Mouse (Mus musculus): ENCODE data around the gene Slc9a3r2.
"Not testable (repeated sequence)": the region's sequence is repeated elsewhere in the genome, so short reads cannot be mapped to it uniquely, and the experiment has no call there.

The Slc9a3r2 gene

DNA sequence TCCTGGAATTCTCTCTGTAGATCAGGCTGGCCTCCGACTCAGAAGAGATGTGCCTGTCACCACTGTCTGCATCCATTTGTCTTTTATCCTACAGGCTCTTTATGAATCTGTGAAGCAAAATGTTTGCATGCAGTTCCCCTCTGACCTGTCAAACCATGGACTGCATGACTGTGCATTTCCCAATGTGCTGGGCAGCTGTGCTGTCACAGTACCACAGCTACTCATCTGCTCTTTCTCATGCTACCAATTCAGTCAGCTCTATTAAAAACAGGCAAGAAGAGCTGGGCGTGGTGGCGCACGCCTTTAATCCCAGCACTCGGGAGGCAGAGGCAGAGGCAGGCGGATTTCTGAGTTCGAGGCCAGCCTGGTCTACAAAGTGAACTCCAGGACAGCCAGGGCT, 16.9 kb upstream of the Slc9a3r2 start:
- DNase-seq (ENCODE audit: low spot score) = not testable (repeated sequence)

DNA sequence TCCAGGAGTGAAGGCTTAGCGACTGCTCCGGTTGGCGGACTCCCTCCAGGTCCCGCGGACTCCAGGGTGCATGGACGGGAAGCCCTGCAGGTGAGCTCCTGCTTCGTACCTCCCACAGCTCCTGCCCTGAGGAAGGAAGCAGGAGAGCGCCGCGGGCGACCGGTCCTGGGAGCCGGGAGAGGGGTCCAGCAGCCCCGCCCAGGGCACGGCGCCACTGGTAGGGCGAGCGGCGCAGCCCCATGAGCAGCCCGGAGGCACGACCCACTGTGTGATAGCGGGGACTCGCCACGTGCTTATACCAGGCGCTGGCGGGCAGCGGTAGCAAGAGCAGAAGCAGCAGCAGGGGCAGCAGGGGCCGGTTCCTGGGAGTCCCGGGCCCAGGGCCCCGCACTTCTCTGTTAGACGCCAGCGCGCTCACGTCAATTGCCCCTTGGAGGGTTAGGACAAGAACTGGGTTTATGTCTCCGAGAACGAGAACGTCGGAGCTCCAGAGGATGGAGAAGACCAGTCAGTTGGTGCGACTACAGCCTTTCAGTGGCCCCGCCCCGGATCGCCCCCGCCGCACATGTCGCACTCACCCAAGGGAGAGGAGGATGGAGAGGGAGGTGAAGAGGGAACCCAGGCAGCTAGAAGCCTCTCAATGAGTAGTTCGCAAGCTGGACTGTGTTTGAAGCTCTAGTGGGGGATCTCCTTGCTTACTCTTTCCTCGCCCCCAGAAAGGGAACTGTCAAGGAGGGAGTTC, 8.1 kb upstream of the Slc9a3r2 start, which contains the start of gene Npw:
TSS of gene Npw (minus strand) at position 441 of the 742 bp plus-strand sequence.
- DNase-seq (ENCODE audit: low spot score) = no peak

DNA sequence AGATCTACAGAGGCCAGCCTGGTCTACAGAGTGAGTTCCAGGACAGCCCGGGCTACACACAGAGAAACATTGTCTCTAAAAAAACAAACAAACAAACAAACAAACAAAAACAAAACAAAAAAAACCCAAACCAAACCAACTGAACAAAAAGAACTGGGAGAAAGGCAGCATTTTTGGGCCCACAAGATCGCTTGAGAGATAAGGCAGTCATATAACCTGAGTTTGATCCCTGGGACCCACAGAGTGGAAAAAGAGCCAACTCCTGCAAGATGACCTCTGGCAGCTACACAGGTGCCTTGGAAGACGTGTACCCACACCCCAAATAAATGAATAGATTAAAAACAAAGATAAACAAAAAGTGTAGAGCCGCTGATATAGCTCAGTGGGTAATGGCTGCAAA, 4.8 kb upstream of the Slc9a3r2 start:
- no peak for DNase-seq (ENCODE audit: low spot score)

DNA sequence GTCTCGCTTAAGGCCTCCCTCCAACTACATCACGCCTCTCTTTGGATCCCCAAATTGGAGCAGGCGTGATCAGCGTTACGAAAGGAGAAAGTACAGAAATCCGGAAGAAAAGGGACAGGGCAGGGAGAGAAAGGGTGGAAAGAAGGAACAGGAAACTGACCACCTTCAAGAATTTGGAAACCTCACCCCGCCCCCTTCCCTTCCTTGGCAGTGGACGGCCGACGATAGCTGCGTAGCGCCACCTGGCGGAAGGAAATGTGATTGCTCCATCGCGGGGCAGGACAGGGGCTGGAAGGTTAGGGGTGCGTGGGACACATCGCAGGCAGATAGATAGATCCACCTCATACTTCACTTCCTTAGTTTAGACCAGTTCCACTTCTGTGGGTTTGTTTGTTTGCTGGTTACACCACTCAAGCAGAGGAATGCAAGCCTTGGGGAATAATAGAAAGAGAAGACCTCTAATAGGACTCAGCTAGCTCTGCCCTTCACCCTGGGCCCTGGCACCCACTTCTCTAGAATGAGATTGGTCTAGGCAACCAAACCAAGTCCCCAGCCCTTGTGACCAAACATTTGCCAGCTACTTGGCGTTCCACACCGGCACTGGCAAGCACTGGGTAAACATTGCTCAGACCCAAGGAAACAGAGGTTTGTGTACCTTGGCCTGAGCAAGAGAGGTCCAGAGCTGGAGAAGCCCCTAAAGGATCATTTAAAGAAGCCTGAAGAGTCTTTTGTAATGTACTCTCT, 4.0 kb upstream of the Slc9a3r2 start:
- peak; percentile 75 for DNase-seq (ENCODE audit: low spot score)

DNA sequence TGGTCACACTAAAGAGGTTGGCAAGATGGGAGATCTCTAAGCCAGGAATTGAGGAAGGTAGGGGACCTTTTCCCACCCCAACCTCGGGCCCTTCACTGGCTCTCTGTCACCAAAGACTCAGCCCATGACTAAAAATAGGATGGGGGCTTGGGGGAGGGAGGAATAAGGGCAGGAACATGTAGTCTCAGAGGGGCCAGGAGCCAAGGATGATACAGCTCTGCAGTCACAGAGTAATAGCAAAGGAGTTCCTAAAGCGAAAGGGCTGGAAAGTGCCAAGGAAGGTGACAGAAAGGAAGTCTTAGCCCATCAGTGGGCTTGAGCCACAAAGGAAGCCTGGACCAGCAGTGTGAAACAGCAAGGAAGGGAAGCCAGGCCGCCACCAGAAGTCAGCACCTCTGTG, 1.7 kb upstream of the Slc9a3r2 start:
- DNase-seq (ENCODE audit: low spot score) = no peak

DNA sequence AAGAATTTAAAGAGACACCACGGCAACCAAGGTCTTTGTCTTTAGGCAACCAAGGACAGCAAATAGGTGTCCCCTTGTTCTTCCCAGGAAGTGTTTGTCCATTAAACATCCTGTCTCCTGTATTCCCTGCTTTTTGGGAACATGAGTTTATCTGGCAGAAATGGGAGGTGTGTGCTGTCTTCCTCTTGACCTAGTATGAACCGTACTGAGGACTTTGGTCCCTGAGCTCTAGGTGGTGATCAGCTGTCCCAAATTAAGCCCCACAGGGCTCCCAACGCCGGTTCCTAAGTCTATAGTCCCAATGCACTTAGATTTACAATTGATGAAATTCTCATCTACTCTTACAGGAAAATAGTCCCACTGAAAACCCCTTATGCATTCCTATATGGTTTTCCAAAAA, 639 bp upstream of the Slc9a3r2 start:
- DNase-seq (ENCODE audit: low spot score) = no peak

DNA sequence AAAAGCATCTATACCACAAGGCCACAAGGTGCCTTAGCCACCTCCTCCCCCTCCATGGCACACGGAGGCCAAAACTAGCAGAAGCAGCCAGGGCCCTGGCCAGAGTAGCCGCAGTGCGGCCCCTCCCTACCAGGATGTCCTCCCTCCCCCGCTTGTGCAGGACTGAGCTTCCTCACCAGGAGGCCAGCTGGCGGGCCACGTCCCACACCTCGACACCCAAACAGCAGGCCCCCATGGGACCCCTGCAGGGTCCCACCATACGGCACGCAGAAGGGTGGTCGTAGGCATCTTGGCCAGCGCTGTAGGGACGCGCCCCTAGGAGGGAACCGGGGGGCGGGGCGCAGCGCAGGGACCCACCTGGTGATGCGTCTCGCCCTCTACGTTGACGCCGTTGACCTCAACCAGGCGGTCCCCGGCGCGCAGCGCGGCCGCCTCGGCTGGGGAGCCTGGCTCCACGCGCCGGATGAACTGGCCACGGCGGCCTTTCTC, 502 bp downstream of the Slc9a3r2 start:
- peak; percentile 47 for DNase-seq (ENCODE audit: low spot score)

DNA sequence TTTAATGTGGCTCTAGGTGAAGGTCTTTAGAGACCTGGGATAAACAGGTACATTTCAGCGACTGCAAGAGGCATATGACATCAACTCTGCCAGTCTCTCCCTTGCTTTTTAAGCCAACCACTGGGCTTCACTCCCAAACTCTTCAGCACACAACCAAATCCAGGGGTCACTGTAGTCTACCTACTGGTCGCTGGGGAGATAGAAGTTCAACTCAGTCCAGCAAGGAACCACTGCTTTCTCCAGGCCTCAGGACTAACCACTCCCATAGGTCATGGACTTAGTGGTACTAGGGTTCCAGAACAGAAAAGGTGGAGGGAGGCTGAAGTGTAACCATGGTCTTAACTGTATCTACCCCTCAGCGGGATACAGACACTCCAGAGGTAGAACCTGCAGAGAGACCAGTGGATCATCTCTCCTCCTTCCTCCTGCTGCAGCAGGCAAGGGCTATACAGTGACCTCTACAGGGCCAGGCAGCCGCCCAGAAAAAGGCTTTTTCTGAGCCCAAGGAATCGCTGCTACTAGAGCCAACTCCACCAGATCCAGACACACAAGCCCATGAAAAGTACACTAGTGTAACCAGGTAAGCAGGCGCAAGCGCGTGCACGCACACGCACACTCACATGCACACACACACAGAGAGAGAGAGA, 1.3 kb downstream of the Slc9a3r2 start:
- no peak for DNase-seq (ENCODE audit: low spot score)

DNA sequence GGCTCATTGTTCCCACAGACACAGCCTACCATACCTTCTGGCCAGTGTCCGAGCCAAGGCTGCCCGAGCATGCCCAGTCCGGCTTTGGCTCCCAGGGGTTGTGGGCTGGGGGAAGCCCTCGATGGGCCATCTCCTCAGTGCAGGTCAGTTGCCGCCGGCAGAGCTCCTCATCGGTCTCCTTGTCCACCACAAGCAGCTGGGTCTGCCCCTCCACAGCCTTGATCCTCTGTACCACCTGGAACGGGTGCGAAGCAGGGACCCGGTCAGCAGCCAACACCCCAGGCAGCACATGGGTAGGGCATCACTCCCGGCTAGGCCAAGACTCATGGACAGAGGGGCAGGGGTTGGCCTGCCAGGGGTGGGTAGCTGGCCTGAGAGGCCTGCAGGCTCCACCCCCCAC, 2.6 kb downstream of the Slc9a3r2 start:
- DNase-seq (ENCODE audit: low spot score) = no peak

DNA sequence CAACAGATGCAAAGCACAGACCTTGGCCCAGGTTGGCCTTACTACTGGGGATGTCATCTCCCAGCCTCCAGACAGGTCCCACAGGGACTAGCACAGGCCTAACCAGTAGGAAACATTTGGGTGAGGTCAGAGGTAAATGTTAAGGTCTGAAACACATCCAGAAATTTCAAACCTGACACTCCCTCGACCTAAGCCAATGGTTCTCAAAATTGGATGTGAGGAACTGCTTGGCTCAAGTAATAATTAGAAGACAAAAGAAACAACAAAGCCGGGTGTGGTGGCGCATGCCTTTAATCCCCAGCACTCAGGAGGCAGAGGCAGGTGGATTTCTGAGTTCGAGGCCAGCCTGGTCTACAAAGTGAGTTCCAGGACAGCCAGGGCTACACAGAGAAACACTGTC, 3.7 kb downstream of the Slc9a3r2 start:
- no peak for DNase-seq (ENCODE audit: low spot score)

DNA sequence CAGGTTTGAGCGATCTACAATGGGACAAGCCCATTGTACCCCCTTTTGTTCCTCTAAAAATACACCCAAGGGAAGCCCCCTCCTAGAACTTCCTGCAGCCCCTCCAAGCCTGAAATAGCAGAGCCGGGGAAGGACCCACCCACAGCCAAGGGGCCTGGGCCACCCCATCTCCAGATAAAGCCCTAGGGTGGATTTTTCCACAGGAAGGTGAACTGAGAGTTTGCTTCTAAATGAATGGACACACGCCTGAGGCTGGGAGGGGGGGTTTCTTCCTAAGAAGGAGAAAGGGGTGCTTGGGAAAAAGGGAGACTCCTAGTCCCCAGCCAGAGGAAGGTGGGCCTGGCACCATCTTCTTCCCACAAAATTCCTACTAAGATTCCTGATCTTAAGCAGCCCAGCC, 4.2 kb downstream of the Slc9a3r2 start:
- no peak for DNase-seq (ENCODE audit: low spot score)

DNA sequence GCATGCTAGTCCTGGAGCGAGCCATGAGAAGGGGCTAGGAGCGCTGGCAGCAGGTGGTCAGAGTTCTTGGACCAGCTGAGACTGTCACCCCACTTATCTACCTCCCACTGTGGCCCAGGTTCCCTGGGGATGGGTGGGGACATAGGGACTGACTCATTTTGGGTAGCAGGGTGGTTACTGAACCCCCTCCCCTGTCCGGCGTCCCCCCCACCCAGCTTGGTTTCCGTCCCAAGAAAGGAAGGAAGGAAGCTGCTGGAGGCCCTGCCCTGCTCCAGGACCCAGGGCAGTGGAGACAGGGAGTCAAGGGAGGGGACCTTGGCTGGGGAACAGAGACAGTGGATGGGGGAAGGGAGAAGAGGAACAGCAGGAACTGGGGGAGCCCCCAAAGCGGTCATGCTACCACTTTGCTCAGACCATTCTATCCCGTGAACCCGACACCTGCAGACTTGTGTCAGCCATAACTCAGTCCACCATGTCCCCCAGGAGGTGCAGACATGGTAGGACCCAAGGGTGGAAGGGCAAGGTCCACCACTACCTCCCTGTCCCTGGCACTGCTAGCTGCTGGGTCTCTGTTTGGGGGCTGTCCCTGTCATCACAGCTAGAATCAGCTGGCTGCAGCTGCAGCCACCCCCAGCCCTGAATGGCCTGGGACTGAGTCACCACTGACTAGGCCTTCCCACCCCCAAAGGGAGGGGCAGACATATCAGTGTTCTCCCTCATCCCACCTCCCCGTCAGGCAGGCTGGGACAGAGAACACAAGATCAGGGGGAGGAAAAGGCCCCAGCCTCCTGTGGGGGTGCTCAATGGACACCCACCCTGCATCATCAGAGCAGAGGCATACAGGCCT, 5.0 kb downstream of the Slc9a3r2 start:
- DNase-seq (ENCODE audit: low spot score) = no peak

DNA sequence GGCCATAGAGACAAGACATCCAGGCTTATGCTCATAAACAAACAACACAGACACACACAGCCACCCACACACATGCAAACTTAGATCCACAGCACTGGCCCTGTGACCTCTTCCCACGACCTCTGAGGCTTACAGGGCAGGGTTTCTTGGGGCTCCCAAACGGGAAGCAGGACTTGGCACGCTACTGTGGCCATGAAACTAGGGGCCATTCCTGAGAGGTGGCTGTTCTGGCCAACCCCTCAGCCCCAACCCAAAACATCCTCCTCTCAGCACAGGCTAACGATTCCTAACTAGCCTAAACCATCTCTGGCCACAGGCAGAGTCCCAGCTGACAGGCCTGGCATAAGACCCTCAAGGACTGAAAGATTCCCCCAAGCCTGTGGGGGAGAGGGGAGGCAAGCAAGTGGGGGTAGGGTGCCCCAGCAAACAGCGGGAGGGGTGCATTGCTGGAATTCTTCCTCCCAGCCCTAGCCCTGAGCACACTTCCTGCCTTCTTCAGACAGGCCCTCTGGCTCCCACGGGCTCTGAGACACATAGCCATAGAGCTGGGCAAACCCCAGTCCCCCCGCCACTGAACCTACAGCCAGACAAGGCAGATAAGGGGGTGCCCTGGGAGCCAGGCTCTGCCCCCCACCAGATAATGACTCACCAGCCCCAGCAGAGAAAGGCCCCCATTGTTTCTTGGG, 6.0 kb downstream of the Slc9a3r2 start:
- peak; percentile 52 for DNase-seq (ENCODE audit: low spot score)

DNA sequence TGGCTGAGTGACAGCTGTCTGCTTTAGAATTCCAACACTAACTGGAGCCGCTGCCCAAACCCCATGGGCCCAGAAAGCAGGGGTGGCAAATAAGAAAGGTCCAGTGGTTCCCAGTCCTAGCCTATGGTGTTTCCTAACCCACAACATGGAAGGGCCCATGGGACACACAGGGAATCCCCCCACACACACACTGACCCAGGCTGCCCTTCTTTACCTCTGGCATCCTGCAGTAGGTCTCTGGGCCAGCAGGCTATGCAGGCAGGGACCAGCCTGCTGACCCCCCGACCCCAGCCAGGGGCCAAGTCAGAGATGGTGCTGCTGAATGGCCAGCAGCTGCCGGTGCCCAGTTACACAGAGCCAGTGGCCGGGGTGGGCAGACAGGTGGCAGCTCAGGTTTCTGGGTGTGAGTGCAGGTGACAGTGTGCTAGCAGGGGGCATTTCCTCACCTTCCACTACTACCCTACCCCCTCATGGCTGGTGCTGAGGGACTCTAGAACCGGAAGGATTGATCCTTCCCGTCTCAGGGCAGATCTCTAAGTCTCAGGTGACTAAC, 7.3 kb downstream of the Slc9a3r2 start:
- DNase-seq (ENCODE audit: low spot score) = no peak

DNA sequence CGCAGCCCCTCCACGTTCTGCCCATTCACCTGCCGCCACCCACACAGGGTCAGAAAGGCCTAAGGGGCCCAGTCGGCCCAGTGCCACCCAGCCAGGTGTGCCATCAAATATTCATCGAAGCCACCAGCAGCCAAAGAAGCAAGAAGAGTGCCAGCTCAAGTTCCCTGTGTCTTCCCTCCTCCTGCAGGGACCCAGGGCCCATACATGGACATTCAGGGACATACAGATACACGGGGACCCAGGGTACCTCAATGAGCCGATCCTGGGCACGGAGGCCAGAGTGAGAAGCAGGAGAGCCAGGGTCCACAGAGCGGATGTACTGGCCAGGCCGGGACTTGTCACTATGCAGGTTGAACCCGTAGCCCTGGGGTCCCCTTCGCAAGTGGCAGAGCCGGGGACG, 8.2 kb downstream of the Slc9a3r2 start:
- DNase-seq (ENCODE audit: low spot score) = no peak

DNA sequence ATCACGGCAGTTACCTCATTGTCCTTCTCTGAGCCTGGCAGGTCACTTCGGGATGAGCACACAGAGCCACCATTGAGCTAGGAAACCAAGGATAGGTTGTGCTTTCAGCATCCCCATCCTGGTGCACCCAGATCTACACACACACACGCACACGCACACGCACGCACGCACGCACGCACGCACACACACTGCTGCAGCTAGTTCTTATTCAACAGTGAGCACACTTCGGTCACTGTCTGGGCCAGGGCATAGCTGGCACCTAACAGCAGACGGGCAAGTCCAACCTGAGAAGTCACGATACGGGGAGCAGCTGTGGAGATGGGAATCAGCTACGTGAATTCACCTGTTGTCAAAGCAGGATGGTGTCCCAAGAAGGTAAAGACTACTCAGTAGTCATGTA, 9.5 kb downstream of the Slc9a3r2 start:
- DNase-seq (ENCODE audit: low spot score) = no peak

DNA sequence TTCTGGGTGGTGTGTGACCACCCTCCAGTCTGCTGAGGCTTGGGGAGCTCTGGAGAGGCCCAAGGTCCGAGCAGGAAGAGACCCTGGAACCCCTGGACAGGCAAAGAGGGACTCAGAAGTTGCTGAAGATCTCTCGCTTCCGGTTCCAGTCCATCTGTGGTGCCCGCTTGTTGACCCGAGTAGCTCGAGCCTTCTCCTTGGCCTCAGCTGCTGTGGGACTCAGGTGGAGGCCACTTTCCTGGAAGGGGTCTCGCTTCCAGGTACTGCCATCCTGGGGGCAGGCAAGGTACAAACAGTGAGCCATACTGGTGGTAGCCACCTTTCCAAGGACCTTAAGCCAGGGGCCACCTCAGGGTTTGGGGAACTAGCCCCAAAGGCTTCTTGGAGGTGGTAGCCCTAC, 10.0 kb downstream of the Slc9a3r2 start:
- DNase-seq (ENCODE audit: low spot score) = no peak

DNA sequence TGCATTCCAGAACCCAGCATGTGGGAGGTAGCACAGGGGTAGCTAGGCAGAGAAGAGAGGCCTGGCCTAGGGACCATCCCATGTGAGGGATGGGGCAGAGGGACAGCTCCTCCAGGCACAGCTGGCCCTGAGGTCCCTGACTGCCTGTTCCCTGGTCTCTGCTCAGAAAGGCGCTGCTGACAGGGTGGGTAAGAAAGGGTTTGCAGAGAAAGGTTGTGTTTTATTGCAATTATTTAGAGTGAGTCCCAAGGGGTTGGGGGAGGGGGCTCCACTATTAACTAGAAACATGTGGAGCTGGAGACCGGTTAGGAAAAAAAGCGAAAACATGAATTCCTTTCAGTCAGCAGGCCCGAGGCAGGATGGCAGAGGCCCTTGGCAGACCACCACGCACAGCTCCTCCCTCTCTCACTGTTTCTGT, 10.5 kb downstream of the Slc9a3r2 start:
- DNase-seq (ENCODE audit: low spot score) = no peak

DNA sequence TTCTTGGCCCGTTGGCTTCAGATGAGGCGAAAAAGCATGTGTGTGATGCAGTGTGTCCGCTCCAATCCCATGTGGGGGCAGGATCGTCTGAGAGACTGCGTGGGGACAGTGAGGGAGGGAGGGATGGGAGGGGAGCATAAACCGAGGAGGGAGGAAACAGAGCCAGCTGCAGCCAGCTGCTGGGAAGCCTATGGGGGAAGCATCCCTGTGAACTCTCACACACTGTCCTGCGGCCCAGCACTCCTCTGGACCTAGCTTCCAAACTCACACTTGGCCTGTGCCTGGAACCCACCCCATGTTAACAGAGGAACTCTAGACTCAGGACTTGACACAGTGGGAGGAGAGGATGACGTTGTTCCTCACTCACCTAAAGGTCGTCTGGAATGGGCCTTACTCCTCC, 11.3 kb downstream of the Slc9a3r2 start:
- no peak for DNase-seq (ENCODE audit: low spot score)

DNA sequence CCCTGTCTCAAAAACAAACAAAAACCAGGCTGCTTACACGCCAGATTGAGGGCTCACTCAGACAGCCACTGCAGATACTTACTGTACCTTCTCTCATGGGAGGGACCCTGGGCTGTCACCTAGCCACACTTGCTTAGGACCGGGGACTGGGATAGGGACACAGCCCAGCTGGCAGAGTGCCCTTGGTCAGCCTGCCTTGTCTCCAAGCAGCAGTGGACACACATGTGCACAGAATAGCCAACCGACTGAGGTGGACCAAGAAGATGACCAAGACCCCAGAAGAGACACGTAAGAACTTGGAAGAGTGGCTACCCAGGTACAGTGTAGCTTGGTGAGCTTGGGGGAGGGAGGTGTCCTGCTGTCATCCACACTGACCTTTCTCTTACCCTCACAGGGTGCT, 11.9 kb downstream of the Slc9a3r2 start:
- no peak for DNase-seq (ENCODE audit: low spot score)
